Mouse (Mus musculus) heart, postnatal 0 days (tissue): ENCODE measurements at regions not wholly inside any gene's neighbourhood (a gene's known extent, or its start where the extent isn't known, plus 50 kb on each side); places are given as distances from the start of the nearest gene placed in this dataset.

ENCODE experiments used
- ATAC-seq: fragments of 200-750 bp; cut with Nextera tagmentation; 2 replicates; pipeline ENCODE4 v1.8.0; 2017; ENCODE audit warnings: low read depth, moderate number of reproducible peaks, moderate library complexity; ENCODE audit not compliant: insufficient read depth
- DNase-seq: peaks from one replicate; pipeline ENCODE4 v3.0.0-alpha.2; 2016; ENCODE audit warnings: low spot score
- H3K27ac ChIP-seq: fragments of 300-500 bp; sonication (generic); 2 replicates; pipeline ENCODE4 v1.5.1; 2014; ENCODE audit warnings: low read depth, mild to moderate bottlenecking
- H3K27me3 ChIP-seq: fragments of 300-500 bp; sonication (generic); 2 replicates; pipeline ENCODE4 v1.6.1; 2014; ENCODE audit warnings: low read length, mixed read lengths; ENCODE audit not compliant: control insufficient read depth, insufficient read depth
- H3K36me3 ChIP-seq: fragments of 300-500 bp; sonication (generic); replicated peaks from 2 replicates; pipeline ENCODE4 v1.6.1; 2014; ENCODE audit warnings: low read length, mixed read lengths; ENCODE audit not compliant: control insufficient read depth, insufficient read depth
- H3K4me1 ChIP-seq: fragments of 300-500 bp; sonication (generic); 2 replicates; pipeline ENCODE4 v1.6.1; 2014; ENCODE audit warnings: antibody characterized with exemption; ENCODE audit not compliant: control insufficient read depth, insufficient read depth
- H3K4me2 ChIP-seq: fragments of 300-500 bp; sonication (generic); 2 replicates; pipeline ENCODE4 v1.6.1; 2014; ENCODE audit warnings: low read depth, mild to moderate bottlenecking, low read length, moderate library complexity
- H3K4me3 ChIP-seq: fragments of 300-500 bp; sonication (generic); 2 replicates; pipeline ENCODE4 v1.5.1; 2014; ENCODE audit warnings: low read depth, low read length
- H3K9ac ChIP-seq: fragments of 300-500 bp; sonication (generic); replicated peaks from 2 replicates; pipeline ENCODE4 v1.6.1; 2014; ENCODE audit warnings: low read depth, low read length, mixed read lengths
- H3K9me3 ChIP-seq: fragments of 300-500 bp; sonication (generic); replicated peaks from 2 replicates; pipeline ENCODE4 v1.6.1; 2016; ENCODE audit warnings: low read length; ENCODE audit not compliant: control insufficient read depth
- CTCF ChIP-seq: IDR thresholded peaks from 2 replicates; pipeline ENCODE4 v1.5.1; 2016; ENCODE audit warnings: antibody characterized with exemption, control low read depth, low read depth
- EP300 ChIP-seq: IDR thresholded peaks from 2 replicates; pipeline ENCODE4 v1.6.1; 2016; ENCODE audit warnings: antibody characterized with exemption, low read depth
- WGBS: fragments of 180-500 bp; shearing (Covaris S2); extraction: QIAGEN DNeasy Blood & Tissue Kit; methylation state at CpG from one replicate; pipeline ENCODE4 v1.1.7; 2014; 5-methylcytosine and 5-hydroxymethylcytosine counted together

GRCm38 (mm10) chr12:107559191-107559590 is 70.8 kb downstream of the 3110018I06Rik start:
- Histone ChIP-seq H3K4me2 (no peak overlapping the region), H3K9me3 (no peaks in the 10 kb centered on the region), H3K27me3 (no peaks in the 10 kb centered on the region), H3K27ac (no peak overlapping the region), H3K4me1 (no peaks in the 10 kb centered on the region), H3K36me3 (no peaks in the 10 kb centered on the region), H3K9ac (no peak overlapping the region), H3K4me3 (no peak overlapping the region)
- ATAC-seq (no peak), DNase-seq (no peak)
- 81% methylated on average over 4 of the region's 4 CpGs for WGBS
- TF ChIP-seq CTCF: no peak
- TF ChIP-seq EP300: no peak

GRCm38 (mm10) chr12:107560100-107560499 is 71.7 kb downstream of the 3110018I06Rik start:
- Histone ChIP-seq H3K27me3 (no peaks in the 10 kb centered on the region), H3K9me3 (no peaks in the 10 kb centered on the region), H3K4me1 (no peaks in the 10 kb centered on the region), H3K27ac (no peak overlapping the region), H3K4me3 (no peak overlapping the region), H3K4me2 (no peak overlapping the region), H3K9ac (no peak overlapping the region), H3K36me3 (no peaks in the 10 kb centered on the region)
- TF ChIP-seq EP300 (no peak), CTCF (no peak)
- ATAC-seq: no peak
- no peak for DNase-seq

- Histone ChIP-seq H3K27ac (no peak overlapping the region), H3K9ac (no peak overlapping the region), H3K4me2 (no peak overlapping the region), H3K4me3 (no peak overlapping the region), H3K27me3 (no peaks in the 10 kb centered on the region), H3K4me1 (no peaks in the 10 kb centered on the region), H3K9me3 (no peaks in the 10 kb centered on the region), H3K36me3 (no peaks in the 10 kb centered on the region)
- no peak for ATAC-seq
- DNase-seq: no peak
- TF ChIP-seq EP300 (no peak), CTCF (no peak)
- WGBS: 84% methylated on average over 4 of the region's 4 CpGs
Observed at GRCm38 (mm10) chr12:107572586-107572985, 84.2 kb downstream of the 3110018I06Rik start.

- DNase-seq (no peak), ATAC-seq (no peak)
- Histone ChIP-seq H3K27ac (no peak overlapping the region), H3K27me3 (no peaks in the 10 kb centered on the region), H3K4me3 (no peak overlapping the region), H3K9me3 (no peaks in the 10 kb centered on the region), H3K36me3 (no peaks in the 10 kb centered on the region), H3K4me2 (no peak overlapping the region), H3K4me1 (no peaks in the 10 kb centered on the region), H3K9ac (no peak overlapping the region)
- 69% methylated on average over 5 of the region's 5 CpGs for WGBS
- TF ChIP-seq CTCF: no peak
- no peak for TF ChIP-seq EP300
Observed at GRCm38 (mm10) chr12:107579508-107579907, 91.1 kb downstream of the 3110018I06Rik start.

GRCm38 (mm10) chr12:107583151-107583720 is 94.8 kb downstream of the 3110018I06Rik start:
- Histone ChIP-seq H3K4me2 (no peak overlapping the region), H3K36me3 (no peaks in the 10 kb centered on the region), H3K9ac (no peak overlapping the region), H3K27ac (no peak overlapping the region), H3K4me1 (no peaks in the 10 kb centered on the region), H3K27me3 (no peaks in the 10 kb centered on the region), H3K9me3 (no peaks in the 10 kb centered on the region), H3K4me3 (no peak overlapping the region)
- 32% methylated on average over 11 of the region's 11 CpGs for WGBS
- ATAC-seq: no peak
- TF ChIP-seq EP300 (no peak), CTCF (no peak)
- no peak for DNase-seq

GRCm38 (mm10) chr12:107585696-107586225 is 97.3 kb downstream of the 3110018I06Rik start:
- WGBS: 69% methylated on average over 9 of the region's 9 CpGs

More at GRCm38 (mm10) chr12:107585696-107586225, 97.3 kb downstream of the 3110018I06Rik start:
- Histone ChIP-seq H3K36me3 (no peaks in the 10 kb centered on the region), H3K4me2 (no peak overlapping the region), H3K9me3 (no peaks in the 10 kb centered on the region), H3K27ac (no peak overlapping the region), H3K4me1 (no peaks in the 10 kb centered on the region), H3K9ac (no peak overlapping the region), H3K27me3 (no peaks in the 10 kb centered on the region), H3K4me3 (no peak overlapping the region)
- TF ChIP-seq EP300 (no peak), CTCF (no peak)
- no peak for ATAC-seq
- no peak for DNase-seq
